Mouse (Mus musculus) macrophage (primary cell): ENCODE measurements at regions not wholly inside any gene's neighbourhood (a gene's known extent, or its start where the extent isn't known, plus 50 kb on each side); places are given as distances from the start of the nearest gene placed in this dataset.

Experiments
- H3K27ac ChIP-seq: fragments of 350-480 bp; formaldehyde crosslinking; 2 replicates; pipeline ENCODE4 v1.9.0; 2021
- H3K36me3 ChIP-seq: fragments of 350-480 bp; formaldehyde crosslinking; 2 replicates; pipeline ENCODE4 v1.9.0; 2021; ENCODE audit errors: inconsistent target
- H3K4me3 ChIP-seq: fragments of 350-480 bp; formaldehyde crosslinking; 2 replicates; pipeline ENCODE4 v1.9.0; 2021; ENCODE audit errors: inconsistent target
- H3K79me2 ChIP-seq: fragments of 350-480 bp; formaldehyde crosslinking; 2 replicates; pipeline ENCODE4 v1.9.0; 2021; ENCODE audit errors: inconsistent target
- WGBS: methylation state at CpG from one replicate; pipeline ENCODE4 v1.1.7; 2026; ENCODE audit warnings: inconsistent platforms; ENCODE audit not compliant: missing documents; 5-methylcytosine and 5-hydroxymethylcytosine counted together

GRCm38 (mm10) chr5:77459896-77460717 is 52.3 kb upstream of the Igfbp7 start:
- WGBS, result 2% methylated on average over 29 of the region's 29 CpGs
- Histone ChIP-seq H3K4me3 (peak overlapping the region; percentile 46), H3K27ac (no peak overlapping the region), H3K36me3 (no peaks in the 10 kb centered on the region), H3K79me2 (no peaks in the 10 kb centered on the region)
